30 mouse cellular contexts compared by ENCODE assay signal in the genomic region with DNA sequence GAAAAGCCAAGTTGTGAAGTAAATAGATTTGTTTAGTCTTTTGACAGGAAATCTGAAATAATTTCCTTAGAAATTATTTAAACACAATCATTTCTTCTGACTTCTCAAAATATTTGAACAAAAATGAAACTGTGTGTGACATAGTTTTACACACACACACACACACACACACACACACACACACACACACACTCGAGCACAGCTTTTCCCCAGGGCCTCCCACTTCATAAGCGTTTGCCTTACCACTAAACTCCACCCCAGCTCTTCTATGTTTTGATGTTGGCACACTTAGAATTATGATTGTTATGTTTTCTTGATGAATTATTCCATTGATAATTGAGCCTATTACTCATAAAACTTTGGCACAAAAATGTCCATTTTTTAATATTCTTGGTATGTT. TPM values are rescaled to one million over a fixed set of nuclear protein-coding genes. Genes with fewer than 3 reads are reported as not detected.
"Had no signal": no experiment of that assay in that cellular context is flagged by ENCODE, and none has a peak within 500 bp of the region (broad histone marks: within the 10 kb centered on the region; RNA-seq: fewer than 3 reads in every experiment).

No protein-coding gene starts in this region.

- ATAC-seq: liver, embryonic 12.5 days; liver, postnatal 0 days; lung, postnatal 0 days; midbrain, embryonic 15.5 days; midbrain, embryonic 16.5 days had no signal

- DNase-seq: liver; liver, embryonic 13.5 days; liver, postnatal 0 days; lung, adult 18-20 months; lung, adult 2 months; lung, embryonic 14.5 days; lung, postnatal 14 days; lung, postnatal 4 days; midbrain, embryonic 14.5 days had no signal

- H3K27me3 ChIP-seq: limb, embryonic 12.5 days; limb, embryonic 13.5 days; limb, embryonic 15.5 days; liver, embryonic 12.5 days; liver, embryonic 13.5 days; liver, embryonic 15.5 days; lung, embryonic 15.5 days; megakaryocyte, embryonic 14.5 days; midbrain, embryonic 12.5 days; midbrain, embryonic 15.5 days; neural tube, embryonic 12.5 days; neural tube, embryonic 13.5 days had no signal

- H3K27ac ChIP-seq: limb, embryonic 10.5 days; limb, embryonic 12.5 days; limb, embryonic 13.5 days; limb, embryonic 15.5 days; liver, embryonic 12.5 days; liver, embryonic 13.5 days; liver, embryonic 14.5 days; liver, embryonic 15.5 days; lung, embryonic 15.5 days; macrophage; midbrain, embryonic 12.5 days; midbrain, embryonic 15.5 days; neural tube, embryonic 12.5 days; neural tube, embryonic 13.5 days had no signal

- H3K4me1 ChIP-seq: liver, embryonic 12.5 days; liver, embryonic 13.5 days; liver, embryonic 15.5 days; megakaryocyte, embryonic 14.5 days; midbrain, embryonic 15.5 days; neural tube, embryonic 12.5 days had no signal

- H3K36me3 ChIP-seq: liver, embryonic 12.5 days; liver, embryonic 13.5 days; liver, embryonic 15.5 days; lung, embryonic 15.5 days; midbrain, embryonic 12.5 days; midbrain, embryonic 15.5 days; neural tube, embryonic 12.5 days; neural tube, embryonic 13.5 days had no signal

- H3K4me2 ChIP-seq: limb, embryonic 12.5 days; limb, embryonic 13.5 days; limb, embryonic 15.5 days; liver, embryonic 11.5 days; liver, embryonic 12.5 days; liver, embryonic 13.5 days; liver, embryonic 15.5 days; lung, embryonic 14.5 days; lung, embryonic 15.5 days; midbrain, embryonic 12.5 days; midbrain, embryonic 15.5 days; neural tube, embryonic 12.5 days; neural tube, embryonic 13.5 days had no signal

- H3K9me3 ChIP-seq: limb, embryonic 10.5 days; limb, embryonic 13.5 days; limb, embryonic 15.5 days; liver, embryonic 12.5 days; liver, embryonic 13.5 days; liver, embryonic 15.5 days; lung, embryonic 15.5 days; midbrain, embryonic 12.5 days; midbrain, embryonic 15.5 days; neural tube, embryonic 12.5 days; neural tube, embryonic 13.5 days had no signal

- H3K9ac ChIP-seq: limb, embryonic 12.5 days; limb, embryonic 13.5 days; limb, embryonic 15.5 days; liver, embryonic 12.5 days; liver, embryonic 13.5 days; liver, embryonic 14.5 days; liver, embryonic 15.5 days; liver, postnatal 0 days; lung, embryonic 14.5 days; lung, embryonic 15.5 days; midbrain, embryonic 12.5 days; midbrain, embryonic 15.5 days; neural tube, embryonic 12.5 days; neural tube, embryonic 13.5 days had no signal

- H3K4me3 ChIP-seq: limb, embryonic 10.5 days; limb, embryonic 12.5 days; limb, embryonic 13.5 days; limb, embryonic 15.5 days; liver, embryonic 12.5 days; liver, embryonic 13.5 days; liver, embryonic 15.5 days; lung, embryonic 15.5 days; megakaryocyte, embryonic 14.5 days; midbrain, embryonic 10.5 days; midbrain, embryonic 12.5 days; midbrain, embryonic 15.5 days; myocyte; neural tube, embryonic 12.5 days; neural tube, embryonic 13.5 days had no signal

RNA-seq across cellular contexts. Expression of a gene that starts 22.9 kb away (rescaled TPM):
- total RNA-seq: megakaryocyte-erythroid progenitor cell, adult 5-6 weeks; monocyte, adult 5-6 weeks had no signal
